Mouse (Mus musculus) olfactory bulb, adult 2 months (tissue): ENCODE results near the gene Dnaaf5. TPM values are rescaled to one million over a fixed set of nuclear protein-coding genes. Genes with fewer than 3 reads are reported as not detected.

Experiments
- H3K27ac ChIP-seq: fragments of 200-500 bp; 2 replicates; pipeline ENCODE4 v1.5.1; 2012; ENCODE audit warnings: low read depth, low read length; ENCODE audit not compliant: insufficient read depth
- H3K4me1 ChIP-seq: fragments of 200-500 bp; 2 replicates; pipeline ENCODE4 v1.6.1; 2012; ENCODE audit warnings: low read length; ENCODE audit not compliant: control insufficient read depth, insufficient read depth
- H3K4me3 ChIP-seq: fragments of 200-500 bp; 2 replicates; pipeline ENCODE4 v1.5.1; 2012; ENCODE audit warnings: mild to moderate bottlenecking, low read depth, low read length, moderate library complexity; ENCODE audit not compliant: insufficient read depth
- CTCF ChIP-seq: fragments of 200-500 bp; IDR thresholded peaks from 2 replicates; pipeline ENCODE4 v1.5.1; 2012; ENCODE audit warnings: low read depth, mild to moderate bottlenecking, low read length, moderate library complexity; ENCODE audit not compliant: insufficient read depth
- POLR2A ChIP-seq: fragments of 200-500 bp; IDR thresholded peaks from 2 replicates; pipeline ENCODE4 v1.6.1; 2012; ENCODE audit warnings: mild to moderate bottlenecking, low read depth, low read length, moderate library complexity; ENCODE audit not compliant: insufficient read depth
- WGBS: fragments of 180-500 bp; shearing (Covaris S2); methylation state at CpG from one replicate; pipeline ENCODE4 v1.1.7; 2018; 5-methylcytosine and 5-hydroxymethylcytosine counted together
- polyA plus RNA-seq: library from polyadenylated mRNA; stranded (reverse); fragments of >200 nt; gene quantifications from 2 replicates; pipeline ENCODE4 v1.2.4, GENCODE M21; 2012; ENCODE audit warnings: low replicate concordance; ENCODE audit not compliant: missing spikeins, insufficient read depth, insufficient read length

Gene Dnaaf5
- not detected in 2 replicates for polyA plus RNA-seq

DNA sequence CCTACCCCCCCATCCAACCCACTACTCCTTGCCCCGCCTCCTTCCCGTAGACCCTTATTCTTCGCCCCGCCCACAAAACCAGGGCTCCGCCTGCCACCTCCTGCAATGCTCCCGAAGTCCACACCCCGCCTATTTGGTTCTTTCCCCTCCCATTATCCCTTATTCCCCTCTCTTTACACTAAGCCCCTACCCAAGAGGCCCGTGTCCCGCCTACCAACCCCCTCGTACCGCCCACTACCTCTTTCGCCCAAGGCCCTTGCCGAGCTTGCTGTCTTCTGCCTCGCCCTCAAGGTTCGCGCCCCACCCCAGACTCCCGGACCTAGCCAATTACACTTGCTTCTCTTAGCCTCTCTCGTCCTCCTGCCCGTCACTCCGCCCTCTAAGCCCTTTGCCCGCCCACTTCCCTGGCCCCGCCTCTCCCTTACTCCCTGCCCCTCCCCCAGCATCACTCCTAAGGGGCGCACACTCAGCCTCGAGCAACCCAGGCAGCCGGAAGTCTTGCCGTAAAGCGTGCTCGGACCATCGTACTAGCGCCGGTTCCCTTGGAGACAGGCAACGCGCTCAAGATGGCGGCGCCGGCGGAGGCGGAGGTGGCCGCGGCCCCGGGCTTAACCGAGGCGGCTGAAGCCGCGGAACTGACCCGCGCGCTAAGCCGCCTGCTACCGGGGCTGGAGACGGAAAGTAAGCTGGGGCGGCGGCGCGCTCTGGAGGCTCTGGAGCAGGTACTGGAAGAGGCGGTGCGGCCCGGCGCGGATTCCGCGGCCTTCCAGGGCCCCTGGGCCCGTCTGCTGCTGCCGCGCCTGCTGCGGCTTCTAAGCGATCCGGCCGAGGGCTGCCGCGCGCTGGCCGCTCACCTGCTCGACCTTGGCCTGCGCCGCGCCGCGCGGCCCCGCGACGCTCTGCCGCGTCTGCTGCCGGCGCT lies at the start of gene Dnaaf5, which contains the start of gene Prkar1b:
Dnaaf5 (plus strand) TSS at position 543 of the 922 bp plus-strand sequence.
Prkar1b (minus strand) TSS at position 321 of the 922 bp plus-strand sequence.
- Histone ChIP-seq H3K4me1 (peaks cover 12% of the 10 kb centered on the region), H3K27ac (peak within 1 kb of the TSS; percentile 78), H3K4me3 (peak within 1 kb of the TSS; percentile 86)
- 1% methylated on average over 87 of the region's 87 CpGs for WGBS
- TF ChIP-seq CTCF = no peak
- TF ChIP-seq POLR2A = peak; percentile 46; the same call in 1 of the 2 replicates

DNA sequence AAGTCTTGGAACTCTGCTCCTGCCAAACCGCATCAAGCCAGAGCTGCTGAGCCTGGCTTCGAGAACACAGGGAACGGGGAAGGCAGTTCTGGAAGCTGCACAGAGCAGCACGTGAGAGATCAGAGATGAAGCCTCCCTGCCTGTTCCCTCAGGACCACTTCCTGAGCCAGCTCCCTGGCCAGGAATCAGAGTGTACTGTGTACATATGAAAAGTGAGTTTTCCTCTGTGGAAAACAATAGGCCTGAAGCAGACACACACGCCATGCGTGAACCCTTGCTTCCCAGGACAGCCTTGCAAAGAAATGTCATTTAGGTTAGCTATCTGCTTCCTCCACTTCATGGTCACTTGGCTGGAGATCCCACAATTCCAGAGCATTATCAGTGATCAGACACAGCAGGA lies 48.2 kb upstream of the Dnaaf5 start:
- peaks cover 14% of the 10 kb centered on the region for H3K4me1 ChIP-seq
- no peak overlapping the region for H3K27ac ChIP-seq
- TF ChIP-seq CTCF (no peak), POLR2A (no peak)
- H3K4me3 ChIP-seq = no peak overlapping the region
- WGBS = 61% methylated on average over 6 of the region's 6 CpGs

DNA sequence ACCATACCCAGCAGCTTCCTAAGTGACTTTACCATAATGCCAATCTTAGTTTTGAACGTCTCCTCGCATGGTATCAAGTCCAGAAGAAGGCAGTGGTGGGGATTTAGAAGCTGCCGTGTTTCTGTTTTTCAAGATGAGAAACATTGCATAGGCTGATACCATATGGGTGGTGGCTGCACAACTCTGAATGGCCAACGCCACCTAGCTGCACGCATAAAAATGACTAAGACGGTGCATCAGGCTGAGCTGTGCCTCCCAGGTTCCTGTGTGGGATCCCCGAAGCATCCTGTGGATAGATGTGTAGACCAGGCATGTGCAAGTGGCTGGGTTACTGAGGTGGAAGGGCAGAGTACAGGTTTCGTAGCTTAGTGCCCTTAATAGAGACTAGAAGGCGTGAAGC lies 42.2 kb upstream of the Dnaaf5 start:
- peaks cover 12% of the 10 kb centered on the region for H3K4me1 ChIP-seq
- H3K4me3 ChIP-seq = no peak overlapping the region
- no peak overlapping the region for H3K27ac ChIP-seq
- WGBS = 57% methylated on average over 9 of the region's 9 CpGs
- TF ChIP-seq CTCF (no peak), POLR2A (no peak)

DNA sequence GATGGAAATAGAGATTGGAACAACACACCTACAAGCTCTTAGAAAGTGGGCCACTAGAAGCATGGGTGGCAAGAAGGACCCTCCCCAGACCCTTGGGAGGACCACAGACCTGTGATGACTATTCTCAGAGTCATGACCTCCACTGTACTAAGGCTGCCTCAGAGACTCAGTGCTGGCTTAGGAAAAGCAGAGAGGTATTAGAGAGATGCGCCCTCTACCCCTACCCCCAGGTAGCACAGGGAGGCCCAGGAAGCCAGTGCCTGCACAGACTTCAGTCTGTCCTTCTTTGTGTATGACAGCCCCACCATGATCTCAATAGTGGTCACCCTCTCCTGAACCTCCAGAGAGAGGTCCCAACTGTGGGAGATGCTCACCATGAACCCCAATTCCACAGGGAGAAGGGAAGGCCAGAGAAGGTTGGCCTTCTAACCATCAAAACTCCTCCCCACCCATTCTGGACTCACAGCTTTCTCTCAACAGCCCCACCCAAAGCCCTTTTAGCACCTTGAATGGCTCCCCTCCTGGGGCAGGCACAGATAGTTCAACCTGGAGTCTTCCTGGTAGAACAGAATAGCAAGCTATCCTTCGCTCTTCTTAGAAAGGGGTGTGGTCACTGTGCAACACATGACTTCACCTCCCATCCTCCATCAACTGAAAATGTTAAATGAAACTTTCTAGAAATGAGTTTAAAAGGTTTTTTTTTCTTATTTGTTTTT lies 39.7 kb upstream of the Dnaaf5 start:
- Histone ChIP-seq H3K4me1 (peaks cover 21% of the 10 kb centered on the region), H3K27ac (no peak overlapping the region), H3K4me3 (no peak overlapping the region)
- TF ChIP-seq POLR2A (no peak), CTCF (no peak)
- 90% methylated on average over 2 of the region's 2 CpGs for WGBS

GRCm38 (mm10) chr5:139111991-139112390 lies 38.0 kb upstream of the Dnaaf5 start:
- WGBS = 39% methylated on average over 9 of the region's 9 CpGs
- peaks cover 21% of the 10 kb centered on the region for H3K4me1 ChIP-seq
- no peak overlapping the region for H3K4me3 ChIP-seq
- TF ChIP-seq POLR2A = no peak
- H3K27ac ChIP-seq = no peak overlapping the region

DNA sequence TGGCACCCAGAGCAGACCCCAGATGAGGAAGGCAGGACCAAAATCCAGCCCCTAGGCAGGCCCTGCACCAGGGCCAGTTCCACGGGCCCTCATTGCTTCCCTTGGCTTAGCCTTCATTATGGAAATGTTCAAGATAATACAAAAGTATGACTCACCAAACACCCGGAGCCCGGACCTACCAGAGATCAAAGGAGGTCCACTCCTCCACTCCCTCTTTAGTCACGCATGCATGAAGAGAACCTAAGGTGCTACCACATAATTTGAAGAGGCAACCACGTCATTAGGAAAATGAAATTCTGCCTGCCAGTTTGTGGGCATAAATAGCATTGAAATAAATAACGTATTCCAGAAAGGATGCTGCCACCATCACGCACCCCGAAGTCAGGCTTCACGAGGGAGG lies 37.6 kb upstream of the Dnaaf5 start:
- Histone ChIP-seq H3K4me1 (peaks cover 21% of the 10 kb centered on the region), H3K27ac (no peak overlapping the region), H3K4me3 (no peak overlapping the region)
- WGBS = 23% methylated on average over 9 of the region's 9 CpGs
- TF ChIP-seq POLR2A = no peak
- TF ChIP-seq CTCF = no peak

GRCm38 (mm10) chr5:139114876-139115275 lies 35.1 kb upstream of the Dnaaf5 start:
- Histone ChIP-seq H3K4me3 (no peak overlapping the region), H3K27ac (no peak overlapping the region), H3K4me1 (peaks cover 21% of the 10 kb centered on the region)
- 86% methylated on average over 4 of the region's 4 CpGs for WGBS
- TF ChIP-seq CTCF (no peak), POLR2A (no peak)

- WGBS = 93% methylated on average over 7 of the region's 7 CpGs
- no peak overlapping the region for H3K4me3 ChIP-seq
Observed at GRCm38 (mm10) chr5:139115507-139115906, 34.5 kb upstream of the Dnaaf5 start.

More at GRCm38 (mm10) chr5:139115507-139115906, 34.5 kb upstream of the Dnaaf5 start:
- TF ChIP-seq CTCF (no peak), POLR2A (no peak)
- H3K4me1 ChIP-seq = peaks cover 18% of the 10 kb centered on the region
- H3K27ac ChIP-seq = no peak overlapping the region
